Mouse (Mus musculus) right cerebral cortex, postnatal 4 days (tissue): Measurements from ENCODE around the gene Csnka2ip.

ENCODE experiments used
- DNase-seq: peaks from one replicate; pipeline ENCODE4 v3.0.0-alpha.2; 2022

Gene Csnka2ip

GRCm38 (mm10) chr16:64602308-64602707 is at the start of gene Csnka2ip:
Gene Csnka2ip, minus strand, starts transcription at chr16:64602408.
- DNase-seq: no peak

GRCm38 (mm10) chr16:64649594-64650290 is 47.5 kb upstream of the Csnka2ip start:
- no peak for DNase-seq

- DNase-seq: no peak
Measured at GRCm38 (mm10) chr16:64647771-64648170, 45.6 kb upstream of the Csnka2ip start.

- DNase-seq: no peak
Measured at GRCm38 (mm10) chr16:64635110-64635509, 32.9 kb upstream of the Csnka2ip start.

DNA sequence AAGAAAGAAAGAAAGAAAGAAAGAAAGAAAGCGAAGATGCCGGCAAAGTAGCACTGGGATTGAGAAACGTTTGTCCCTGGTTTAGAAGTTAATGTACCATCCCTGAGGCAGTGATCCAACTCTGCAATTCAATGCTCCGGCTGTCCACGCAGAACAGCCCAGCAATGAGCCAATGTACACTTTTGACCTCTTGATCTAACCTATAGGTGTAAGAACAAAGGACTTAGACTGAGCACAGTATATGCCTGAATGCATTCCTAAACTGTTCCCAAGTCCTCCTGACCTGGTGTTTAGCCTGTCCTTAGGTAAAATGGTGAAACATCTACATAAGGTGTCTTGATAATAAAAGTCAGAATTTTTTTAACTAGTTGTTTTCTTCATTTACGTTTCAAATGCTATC is 17.9 kb upstream of the Csnka2ip start:
- DNase-seq: no peak

GRCm38 (mm10) chr16:64614648-64615047 is 12.4 kb upstream of the Csnka2ip start:
- no peak for DNase-seq

GRCm38 (mm10) chr16:64607793-64608192 is 5.6 kb upstream of the Csnka2ip start:
- no peak for DNase-seq

- no peak for DNase-seq
Measured at GRCm38 (mm10) chr16:64586825-64587224, 15.4 kb downstream of the Csnka2ip start.

- no peak for DNase-seq
Measured at GRCm38 (mm10) chr16:64586262-64586619, 16.0 kb downstream of the Csnka2ip start.

GRCm38 (mm10) chr16:64585599-64586261 is 16.5 kb downstream of the Csnka2ip start:
- no peak for DNase-seq

DNA sequence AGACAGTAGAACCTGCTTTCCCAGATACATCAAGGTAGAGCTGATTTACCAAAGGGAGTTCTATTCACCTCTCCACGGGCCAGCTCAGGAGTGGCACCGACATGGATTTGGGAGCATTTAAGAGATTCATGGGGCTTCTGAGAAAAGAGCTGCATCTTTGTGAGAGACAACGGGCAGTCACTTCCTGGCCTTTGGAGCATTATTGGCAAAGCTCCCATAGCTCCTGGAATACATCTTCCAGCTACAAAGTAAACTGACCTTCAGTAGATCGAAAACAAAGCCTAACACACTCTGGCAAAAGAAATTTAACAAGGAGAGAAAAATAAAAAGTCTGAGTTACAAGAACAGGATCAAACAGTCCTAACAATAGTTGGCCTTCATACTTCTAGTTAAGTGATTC is 17.6 kb downstream of the Csnka2ip start:
- no peak for DNase-seq

DNA sequence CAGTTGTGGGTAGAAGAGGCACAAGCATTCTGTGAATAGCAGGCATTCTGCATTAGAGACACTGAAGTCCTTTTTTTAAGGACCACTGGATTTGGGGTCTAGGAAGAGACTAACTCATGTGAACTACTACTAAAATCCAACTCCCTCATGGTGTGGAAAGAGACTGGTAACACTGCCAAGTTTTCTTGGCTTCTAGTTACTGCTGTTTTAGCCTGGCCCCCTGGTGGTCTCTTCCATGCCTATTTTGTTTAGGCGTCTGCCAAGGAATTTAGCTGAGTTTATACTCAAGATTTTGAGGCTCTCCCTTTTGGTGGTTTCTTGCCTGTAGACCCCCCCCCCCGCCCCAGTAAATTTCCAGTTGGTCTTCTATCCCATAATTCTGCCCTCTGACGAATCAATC is 18.8 kb downstream of the Csnka2ip start:
- no peak for DNase-seq

GRCm38 (mm10) chr16:64569496-64569895 is 32.7 kb downstream of the Csnka2ip start:
- DNase-seq: no peak

DNA sequence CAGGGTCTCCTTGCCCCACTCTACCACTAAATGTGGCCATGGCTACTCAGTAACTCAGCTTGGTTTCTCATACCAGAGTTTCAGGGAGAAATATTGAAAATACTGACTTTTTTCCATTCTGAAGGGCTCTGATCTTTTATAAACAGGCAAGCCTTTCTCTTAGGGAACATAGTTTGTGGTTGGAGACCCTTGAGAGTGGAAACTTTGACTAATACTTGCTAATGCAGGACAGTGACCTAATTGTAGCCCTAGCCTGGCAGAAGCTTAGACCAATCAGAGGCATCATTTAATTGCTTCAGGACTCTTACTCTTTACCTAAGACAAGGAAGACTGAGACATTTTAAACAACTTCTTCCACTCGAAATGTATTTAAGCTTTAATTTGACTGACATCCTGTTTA is 39.1 kb downstream of the Csnka2ip start:
- DNase-seq: no peak

GRCm38 (mm10) chr16:64558518-64558917 is 43.7 kb downstream of the Csnka2ip start:
- no peak for DNase-seq

DNA sequence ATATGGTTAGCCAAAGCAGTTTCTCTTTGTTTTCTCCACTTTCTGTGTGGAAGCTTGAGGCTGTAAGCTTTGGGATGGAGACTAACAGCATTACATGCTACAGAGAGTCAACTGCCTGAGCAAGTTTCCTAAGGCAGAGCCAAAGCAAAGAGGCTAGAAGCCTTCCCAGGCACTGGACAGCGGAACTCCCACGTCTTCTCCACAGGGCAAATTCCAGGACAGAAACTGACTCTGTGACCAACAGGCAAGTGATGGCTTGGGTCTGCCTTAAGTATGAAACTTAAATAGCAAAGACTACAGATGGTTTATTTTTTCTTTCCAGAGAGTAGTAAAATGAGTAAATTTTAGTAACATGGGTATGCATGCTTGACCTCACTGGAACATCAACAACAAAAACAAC is 75.3 kb downstream of the Csnka2ip start:
- DNase-seq: no peak

DNA sequence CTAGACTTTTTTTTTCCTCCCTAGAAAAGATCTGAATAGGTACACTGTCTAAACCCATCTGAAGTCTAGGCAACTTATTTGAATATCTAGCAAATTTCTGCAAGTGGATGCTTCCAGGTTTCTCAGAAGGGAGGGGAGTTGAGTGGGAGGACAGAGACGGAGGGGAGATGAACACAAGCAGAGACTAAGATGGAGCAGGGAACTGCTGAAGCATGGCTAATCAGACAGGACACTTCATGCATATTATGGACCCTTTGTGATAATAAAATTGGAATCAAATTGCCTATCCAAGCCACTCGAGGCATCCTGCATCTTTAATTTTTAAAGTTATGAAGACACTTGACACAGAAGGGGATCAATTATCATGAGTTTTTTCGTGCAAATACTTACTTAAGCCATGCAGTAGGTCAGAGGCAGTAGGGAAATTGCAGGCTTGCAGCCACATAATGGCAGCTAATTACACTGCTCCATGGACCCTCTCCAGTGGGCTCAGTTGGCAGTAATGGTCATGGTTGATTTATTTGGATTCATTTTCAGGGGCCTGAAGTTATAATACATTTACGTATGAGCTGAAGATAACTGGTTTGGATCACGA is 78.1 kb downstream of the Csnka2ip start:
- DNase-seq: no peak

- no peak for DNase-seq
Measured at GRCm38 (mm10) chr16:64513423-64513822, 88.8 kb downstream of the Csnka2ip start.
